Mouse (Mus musculus): Measurements from ENCODE around the gene Scgb2b3. TPM values are rescaled to one million over a fixed set of nuclear protein-coding genes. Genes with fewer than 3 reads are reported as not detected.

Gene Scgb2b3
- not detected for total RNA-seq (2021)
- long read RNA-seq, result 0 reads

DNA sequence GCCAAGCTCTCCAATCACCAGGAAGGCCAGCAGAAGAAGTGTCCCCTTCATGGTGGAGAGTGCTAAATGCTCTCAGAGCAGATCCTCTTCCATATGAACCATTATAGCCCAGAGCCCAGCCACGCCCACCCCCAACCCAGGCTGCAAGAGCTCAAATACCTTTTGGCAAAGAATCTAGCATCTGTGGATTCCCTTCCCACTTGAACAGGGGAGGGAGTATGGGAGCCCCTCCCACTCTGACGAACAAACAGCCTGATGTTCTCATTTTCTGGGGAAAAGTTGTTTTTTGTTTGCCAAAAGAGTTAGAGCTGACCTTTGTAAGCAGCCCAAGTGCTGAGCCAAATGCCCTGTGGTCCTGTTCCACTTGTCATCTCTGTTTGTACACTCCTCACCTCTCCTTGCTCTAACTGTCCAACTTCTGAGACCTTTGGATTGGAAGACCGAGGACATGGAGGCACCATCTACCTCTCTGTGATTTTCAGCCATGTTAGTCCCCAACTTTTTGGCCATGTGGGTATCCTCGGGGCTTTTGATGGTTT lies at the start of gene Scgb2b3:
TSS of gene Scgb2b3 (minus strand) at position 51 of the 539 bp plus-strand sequence.
- DNase-seq (ENCODE audit: low spot score in 2 of 2), result no peak

DNA sequence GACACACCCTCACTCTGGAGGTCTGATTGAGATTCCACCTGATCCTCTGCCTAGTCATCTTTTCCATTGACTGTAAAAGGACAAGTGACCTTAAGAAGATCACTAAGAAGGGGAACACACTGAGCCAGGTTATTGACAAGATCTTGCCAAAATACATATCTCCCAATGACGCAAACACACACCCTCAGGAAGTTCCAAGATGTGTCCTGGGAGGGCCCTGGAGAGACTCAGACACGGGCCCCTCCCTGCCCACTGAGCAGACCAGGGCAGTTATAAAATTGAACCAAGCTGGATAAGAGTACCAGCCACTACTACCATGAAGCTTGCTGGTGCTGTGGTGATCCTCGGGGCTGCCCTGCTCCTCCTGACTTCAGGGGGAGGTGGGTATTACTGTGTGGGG lies 13.4 kb upstream of the Scgb2b3 start, which contains the start of gene Scgb1b3:
TSS of gene Scgb1b3 (plus strand) at position 301 of the 400 bp plus-strand sequence.
- no peak for DNase-seq (ENCODE audit: low spot score in 2 of 2)

Other genes with a start within 250 kb of the Scgb2b3 start
- gene Hpn, start 246.8 kb downstream of the Scgb2b3 start, total RNA-seq (2021), result 1 to 10 TPM; 2.1 to 2.9 TPM
- 100 to 1,000 TPM; 264 to 274 TPM for gene Scn1b, start 235.1 kb downstream of the Scgb2b3 start, total RNA-seq (2021)
- gene Gramd1a, start 206.2 kb downstream of the Scgb2b3 start, total RNA-seq (2021), result 100 to 1,000 TPM; 143 to 144 TPM
- gene Scgb2b2, start 71.6 kb downstream of the Scgb2b3 start, total RNA-seq (2021), result not detected
- gene Scgb1b2, start 70.3 kb downstream of the Scgb2b3 start, total RNA-seq (2021), result not detected
- not detected for gene Scgb1b3, start 13.5 kb upstream of the Scgb2b3 start, total RNA-seq (2021)

All from layer of hippocampus, postnatal 10 days (tissue).